Mouse (Mus musculus): ENCODE data around the gene Snrpc.

Gene Snrpc

DNA sequence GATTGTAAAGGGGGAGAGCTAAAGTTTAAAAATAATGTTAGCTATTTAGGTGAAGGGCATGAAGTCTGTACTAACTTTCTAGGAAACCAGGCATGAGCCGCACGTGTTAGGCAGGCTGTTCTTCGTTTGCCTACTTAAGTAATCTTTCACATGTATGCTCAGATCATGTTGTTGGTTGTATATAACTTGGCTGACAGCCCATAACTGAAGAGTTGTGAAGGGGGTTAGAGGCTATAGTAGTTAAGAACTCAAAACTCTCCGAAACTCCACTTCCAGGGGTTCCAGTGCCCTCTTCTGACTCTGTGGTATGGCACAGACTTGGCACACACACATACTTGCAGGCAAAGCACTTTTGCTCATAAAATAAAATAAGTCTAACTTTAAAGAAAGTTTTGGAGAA lies 28.8 kb downstream of the Snrpc start:
- no peak for DNase-seq

DNA sequence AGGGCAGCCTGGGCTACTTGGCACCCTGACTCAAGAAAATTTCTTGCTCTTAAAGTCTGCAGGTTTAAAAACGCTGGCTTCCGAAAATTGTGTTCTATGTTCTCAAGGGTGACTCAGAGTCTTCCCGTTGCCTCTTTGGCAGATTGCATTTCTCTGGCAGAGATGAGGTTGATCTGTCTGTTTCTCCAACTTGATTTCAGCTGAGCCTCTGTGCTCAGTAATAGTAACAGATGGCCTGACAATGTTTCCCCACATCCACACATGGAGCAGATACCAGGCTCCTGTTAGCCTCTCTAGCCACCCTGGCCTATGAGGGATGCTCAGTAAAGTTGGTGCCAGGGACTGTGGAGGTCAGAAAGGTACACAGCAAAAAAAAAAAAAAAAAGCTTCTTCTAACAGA lies 33.9 kb downstream of the Snrpc start:
- DNase-seq, result peak; percentile 62 to 76

DNA sequence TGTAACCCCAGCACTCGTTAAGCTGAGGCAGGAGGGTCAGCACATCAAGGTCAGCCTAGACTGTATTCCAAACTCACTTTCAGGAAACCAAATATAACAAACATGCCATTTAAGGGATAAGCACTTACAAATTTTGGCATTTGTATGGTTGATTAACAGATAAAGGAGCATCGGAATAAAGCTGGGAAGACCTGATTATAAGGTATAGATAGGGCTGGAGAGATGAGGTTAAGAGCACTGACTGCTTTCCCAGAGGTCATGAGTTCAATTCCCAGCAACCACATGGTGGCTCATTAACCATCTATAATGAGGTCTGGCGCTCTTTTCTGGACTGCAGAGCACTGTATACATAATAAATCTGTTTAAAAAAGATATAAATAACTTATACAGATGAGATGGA lies 35.6 kb downstream of the Snrpc start:
- no peak for DNase-seq

DNA sequence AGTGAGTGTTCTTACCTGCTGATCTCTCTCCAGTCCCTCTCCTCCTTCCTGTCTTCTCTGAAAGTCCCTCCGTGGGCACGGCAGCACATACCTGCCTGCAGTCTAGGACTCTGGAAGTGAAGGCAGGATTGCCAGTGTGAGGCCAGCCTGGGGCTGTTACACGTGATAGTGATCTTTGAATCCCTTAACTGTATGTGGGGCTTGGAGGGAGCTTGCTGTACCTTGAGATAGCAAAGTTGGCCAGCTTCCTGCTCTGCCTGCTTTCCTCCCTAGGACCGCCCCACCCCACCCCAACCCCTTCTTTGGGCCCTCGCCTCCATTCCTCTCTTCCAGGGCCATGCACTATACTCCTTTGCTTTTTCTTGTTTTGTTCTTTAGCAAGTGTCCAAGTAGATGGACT lies 36.6 kb downstream of the Snrpc start:
- no peak for DNase-seq

DNA sequence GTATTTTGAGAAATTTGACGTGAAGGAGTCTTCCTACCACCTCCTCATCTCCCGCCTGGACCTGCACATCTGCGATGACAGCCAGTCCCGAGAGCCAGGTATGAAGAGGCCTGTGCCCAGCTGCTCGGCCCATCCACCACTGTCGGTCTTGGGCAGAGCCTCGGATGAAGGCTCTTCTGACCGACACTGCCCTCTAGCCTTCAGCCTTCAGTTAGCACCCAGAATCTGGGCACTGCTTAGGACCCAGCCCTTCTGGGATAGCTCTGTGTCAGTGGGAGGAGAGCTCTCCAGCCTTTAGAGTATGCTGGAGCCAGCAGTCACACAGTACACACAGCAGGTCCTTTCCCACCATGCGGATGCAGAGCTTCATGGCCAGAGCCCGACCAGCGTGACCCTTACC lies 43.6 kb downstream of the Snrpc start:
- DNase-seq, result peak; percentile 14 to 22

DNA sequence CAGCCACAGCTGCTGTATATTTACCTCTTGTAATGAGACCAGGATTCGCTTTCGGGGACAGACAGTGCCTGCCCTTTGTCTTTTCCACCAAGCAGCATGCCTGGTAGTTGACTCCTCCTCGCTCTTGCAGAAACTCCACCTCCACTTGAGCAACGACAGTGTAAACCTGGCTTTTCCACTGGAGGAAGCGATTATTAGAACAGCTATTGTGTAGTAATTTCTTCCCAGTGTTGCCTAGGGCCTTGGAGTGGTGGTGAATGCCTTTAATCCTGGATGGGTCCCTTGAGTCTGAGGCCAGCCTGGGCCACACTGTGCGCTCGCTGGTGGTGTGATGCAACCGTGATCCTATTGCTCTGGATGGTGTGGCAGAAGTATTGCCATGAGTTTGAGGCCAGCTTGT lies 45.2 kb downstream of the Snrpc start:
- no peak for DNase-seq

DNA sequence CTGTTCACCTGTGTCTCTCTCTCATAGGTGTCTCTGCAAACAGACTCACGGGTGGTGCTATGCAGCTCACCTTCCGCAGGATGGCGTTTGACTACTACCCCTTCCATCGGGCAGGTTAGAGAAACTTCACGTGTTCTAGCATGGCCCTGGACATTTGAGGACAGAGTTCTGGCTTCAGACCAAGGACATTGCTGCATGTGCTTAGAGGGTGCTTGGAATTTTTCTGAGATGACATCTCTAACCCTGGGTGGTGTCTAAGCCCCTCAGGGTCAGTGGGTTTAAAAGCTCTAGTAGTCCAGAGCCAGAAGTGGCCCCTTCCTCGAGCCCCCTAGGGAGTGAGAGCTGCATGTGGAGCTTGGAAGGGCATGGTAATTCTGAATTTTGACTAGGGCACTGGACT lies 46.0 kb downstream of the Snrpc start:
- no peak for DNase-seq

DNA sequence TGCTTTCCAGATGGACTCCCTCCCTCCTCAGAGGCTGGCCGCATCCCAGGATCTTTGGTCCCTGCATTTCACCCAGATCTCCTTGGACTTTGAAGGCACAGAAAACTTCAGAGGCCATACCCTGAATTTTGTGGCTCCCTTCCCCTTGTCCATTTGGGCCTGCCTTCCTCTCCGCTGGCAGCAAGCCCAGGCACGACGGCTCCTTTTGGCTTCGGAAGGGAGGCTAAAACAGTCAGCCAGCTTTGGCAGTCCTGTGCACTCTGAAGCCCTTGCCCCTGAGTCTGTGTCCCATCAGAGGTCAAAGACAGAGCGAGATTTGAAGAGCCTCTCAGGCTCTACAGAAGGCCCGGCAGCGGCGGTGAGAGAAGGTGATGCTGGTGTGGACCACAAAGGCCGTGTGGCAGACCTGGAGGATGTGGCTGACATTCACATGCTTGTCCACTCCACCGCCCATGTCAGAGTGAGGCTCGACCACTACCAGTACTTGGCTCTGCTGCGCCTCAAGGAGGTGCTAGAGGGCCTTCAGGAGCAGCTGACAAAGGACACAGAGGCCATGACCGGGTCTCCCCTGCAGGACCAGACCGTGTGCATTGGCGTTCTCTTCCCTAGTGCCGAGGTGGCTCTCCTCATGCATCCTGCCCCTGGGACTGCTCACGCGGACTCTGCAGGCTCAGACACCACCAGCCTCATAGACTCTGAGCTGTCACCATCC lies 48.7 kb downstream of the Snrpc start:
- peak; percentile 23 to 28 for DNase-seq
